Mouse (Mus musculus) spleen, adult 2 months (tissue): ENCODE data around the gene Nop9. TPM values are rescaled to one million over a fixed set of nuclear protein-coding genes. Genes with fewer than 3 reads are reported as not detected.

Source experiments
- DNase-seq, 2 experiments: peaks; one replicate each; pipeline versions ENCODE4 v3.0.0 to v3.0.0-alpha.2; 2012 to 2021; ENCODE audit warnings: low spot score in 2 of 2, low read depth in 1 of 2
- H3K27ac ChIP-seq: fragments of 200-500 bp; 2 replicates; pipeline ENCODE4 v1.5.1; 2012; ENCODE audit warnings: low read length, inconsistent platforms; ENCODE audit not compliant: insufficient read depth
- H3K27me3 ChIP-seq: fragments of 200-500 bp; 2 replicates; pipeline ENCODE4 v1.6.1; 2012; ENCODE audit warnings: mild to moderate bottlenecking, moderate library complexity, low read length, inconsistent platforms; ENCODE audit not compliant: control insufficient read depth, insufficient read depth
- H3K36me3 ChIP-seq: fragments of 200-500 bp; 2 replicates; pipeline ENCODE4 v1.6.1; 2012; ENCODE audit warnings: mild to moderate bottlenecking, low read length, inconsistent platforms; ENCODE audit not compliant: control insufficient read depth, insufficient read depth
- H3K4me1 ChIP-seq: fragments of 200-500 bp; 2 replicates; pipeline ENCODE4 v1.6.1; 2011; ENCODE audit warnings: inconsistent platforms; ENCODE audit not compliant: control insufficient read depth, insufficient read depth, insufficient read length
- H3K4me3 ChIP-seq: fragments of 200-500 bp; 2 replicates; pipeline ENCODE4 v1.5.1; 2011; ENCODE audit warnings: mild to moderate bottlenecking, inconsistent platforms; ENCODE audit not compliant: insufficient read depth, insufficient read length; ENCODE audit errors: extremely low read depth
- CTCF ChIP-seq: fragments of 200-500 bp; IDR thresholded peaks from 2 replicates; pipeline ENCODE4 v1.5.1; 2011; ENCODE audit warnings: mild to moderate bottlenecking, inconsistent platforms; ENCODE audit not compliant: insufficient read depth, insufficient read length, insufficient replicate concordance; ENCODE audit errors: extremely low read depth
- POLR2A ChIP-seq: fragments of 200-500 bp; IDR thresholded peaks from 2 replicates; pipeline ENCODE4 v1.6.1; 2011; ENCODE audit warnings: low read depth, low read length, inconsistent platforms
- WGBS: fragments of 180-500 bp; shearing (Covaris S2); methylation state at CpG from one replicate; pipeline ENCODE4 v1.1.7; 2018; 5-methylcytosine and 5-hydroxymethylcytosine counted together
- polyA plus RNA-seq: library from polyadenylated mRNA; depleted of rRNA; stranded (reverse); fragments of >200 nt; gene quantifications from 2 replicates; pipeline ENCODE4 v1.2.3, GENCODE M21; 2012

Nop9 gene
- polyA plus RNA-seq, 1 experiment: 17.2 TPM

DNA sequence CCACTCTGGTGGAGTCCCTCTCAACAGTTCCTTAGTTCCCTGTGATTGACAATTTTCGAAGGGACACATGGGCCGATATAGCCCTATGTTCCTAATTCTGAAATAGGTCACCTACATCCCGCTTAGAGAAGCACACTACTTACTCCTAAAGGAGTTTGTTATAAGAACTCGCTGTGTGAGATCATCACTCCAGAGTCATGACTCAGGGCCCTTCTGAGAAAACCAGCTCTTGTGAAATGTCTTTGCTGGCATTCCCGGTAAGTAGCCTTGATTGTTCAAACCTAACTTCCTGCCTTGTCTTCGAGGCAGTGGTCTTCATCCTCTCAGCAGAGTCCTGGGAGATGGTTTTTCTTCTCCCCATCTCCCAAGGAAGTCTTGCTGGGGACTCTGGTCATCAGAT is 23.1 kb downstream of the Nop9 start:
- 85% methylated on average over 6 of the region's 6 CpGs for WGBS

DNA sequence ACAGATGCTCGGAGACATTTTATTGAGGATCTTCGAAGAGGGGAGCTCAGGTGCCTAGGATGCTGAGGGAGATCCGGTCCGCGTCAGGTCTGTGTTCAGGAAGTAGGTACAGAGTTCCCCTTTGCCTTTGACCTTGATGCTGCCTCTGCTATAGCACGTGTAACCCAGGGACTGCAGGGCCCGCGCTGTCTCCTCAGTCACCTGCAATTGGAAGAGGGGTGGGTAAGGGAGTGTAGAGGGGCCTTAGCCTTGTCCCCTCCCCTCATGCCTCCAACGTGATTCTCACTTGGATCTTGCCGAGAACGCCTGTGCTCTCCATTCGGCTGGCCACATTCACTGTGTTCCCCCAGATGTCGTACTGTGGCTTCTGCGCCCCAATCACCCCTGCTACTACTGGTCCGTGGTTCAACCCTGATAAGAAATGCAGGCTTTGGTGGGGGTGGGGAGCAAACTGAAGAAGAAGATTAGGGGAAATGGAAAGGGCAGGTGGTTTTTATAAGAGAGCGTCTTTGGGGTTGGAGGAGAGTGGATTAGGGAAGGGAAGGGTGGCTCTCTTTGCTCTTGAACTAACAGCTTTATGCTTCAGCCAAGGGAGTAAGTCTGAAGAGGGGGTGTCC is 23.7 kb downstream of the Nop9 start:
- DNase-seq: no peak
- Histone ChIP-seq H3K4me3 (no peak overlapping the region), H3K27ac (no peak overlapping the region), H3K4me1 (peaks cover 3% of the 10 kb centered on the region; the same call in 1 of the 2 replicates), H3K27me3 (0 out of 2 replicates have a peak, but pooled peaks cover 3% of the 10 kb centered on the region), H3K36me3 (no peaks in the 10 kb centered on the region)
- TF ChIP-seq CTCF: no peak
- TF ChIP-seq POLR2A: no peak
- WGBS: 74% methylated on average over 16 of the region's 16 CpGs

More for the DNA sequence above, 23.1 kb downstream of the Nop9 start:
- no peaks in the 10 kb centered on the region for H3K36me3 ChIP-seq
- H3K4me1 ChIP-seq: peaks cover 3% of the 10 kb centered on the region; the same call in 1 of the 2 replicates
- DNase-seq: no peak
- H3K4me3 ChIP-seq: no peak overlapping the region
- TF ChIP-seq CTCF: no peak
- no peak for TF ChIP-seq POLR2A
- H3K27me3 ChIP-seq: 0 out of 2 replicates have a peak, but pooled peaks cover 3% of the 10 kb centered on the region
- H3K27ac ChIP-seq: no peak overlapping the region

DNA sequence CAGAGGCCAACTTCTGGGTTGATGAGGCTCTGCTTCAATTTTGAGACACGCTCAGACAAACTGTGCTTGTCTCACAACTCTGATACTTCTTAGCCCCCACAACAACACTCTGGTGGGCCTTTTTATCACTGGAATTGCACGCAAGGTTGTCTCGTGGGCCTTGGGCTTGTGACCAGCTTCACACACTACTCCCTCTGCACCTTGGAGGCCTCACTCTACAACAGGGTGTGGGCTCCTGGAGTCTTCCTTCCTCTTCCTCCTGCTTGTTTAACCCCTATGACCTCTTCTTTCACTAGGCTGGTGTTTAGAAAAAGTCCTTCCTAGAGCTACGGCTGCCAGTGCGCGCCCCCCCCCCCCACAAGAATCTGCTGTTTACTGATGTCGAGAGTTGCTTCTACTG is 31.2 kb downstream of the Nop9 start:
- H3K27me3 ChIP-seq: no peaks in the 10 kb centered on the region
- no peaks in the 10 kb centered on the region; the same call in 1 of the 2 replicates for H3K4me1 ChIP-seq
- H3K4me3 ChIP-seq: no peak overlapping the region
- WGBS: 65% methylated on average over 7 of the region's 7 CpGs
- DNase-seq: no peak
- TF ChIP-seq CTCF (no peak), POLR2A (no peak)
- no peaks in the 10 kb centered on the region for H3K36me3 ChIP-seq
- H3K27ac ChIP-seq: no peak overlapping the region

GRCm38 (mm10) chr14:55777176-55777575 is 31.7 kb downstream of the Nop9 start:
- Histone ChIP-seq H3K4me1 (no peaks in the 10 kb centered on the region; the same call in 1 of the 2 replicates), H3K4me3 (no peak overlapping the region), H3K36me3 (no peaks in the 10 kb centered on the region), H3K27ac (no peak overlapping the region), H3K27me3 (no peaks in the 10 kb centered on the region)
- no peak for DNase-seq
- TF ChIP-seq CTCF (no peak), POLR2A (no peak)
- WGBS: 34% methylated on average over 3 of the region's 3 CpGs

DNA sequence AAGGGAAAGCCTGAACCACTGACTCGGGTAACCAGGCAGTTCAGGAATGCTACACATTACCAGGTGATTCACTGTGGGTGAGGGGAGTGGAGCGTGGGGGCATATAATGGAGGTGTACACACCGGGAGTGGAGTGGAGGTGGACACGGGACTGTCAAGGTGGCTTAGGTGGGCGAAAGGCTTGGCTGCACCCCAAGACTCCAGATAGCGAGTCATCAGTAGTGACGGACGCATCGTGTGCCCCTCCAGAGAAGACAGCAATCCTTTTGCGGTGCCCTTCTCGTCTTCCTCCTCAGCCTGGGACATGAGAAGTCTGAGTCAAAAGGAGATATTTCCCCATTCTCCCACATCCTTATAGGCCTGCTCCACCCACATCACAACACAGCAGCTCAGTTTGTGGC is 32.3 kb downstream of the Nop9 start:
- TF ChIP-seq POLR2A: no peak
- no peak for TF ChIP-seq CTCF
- 82% methylated on average over 11 of the region's 11 CpGs for WGBS
- Histone ChIP-seq H3K27me3 (no peaks in the 10 kb centered on the region), H3K36me3 (no peaks in the 10 kb centered on the region), H3K4me1 (no peaks in the 10 kb centered on the region; the same call in 1 of the 2 replicates), H3K27ac (no peak overlapping the region), H3K4me3 (no peak overlapping the region)
- no peak for DNase-seq

DNA sequence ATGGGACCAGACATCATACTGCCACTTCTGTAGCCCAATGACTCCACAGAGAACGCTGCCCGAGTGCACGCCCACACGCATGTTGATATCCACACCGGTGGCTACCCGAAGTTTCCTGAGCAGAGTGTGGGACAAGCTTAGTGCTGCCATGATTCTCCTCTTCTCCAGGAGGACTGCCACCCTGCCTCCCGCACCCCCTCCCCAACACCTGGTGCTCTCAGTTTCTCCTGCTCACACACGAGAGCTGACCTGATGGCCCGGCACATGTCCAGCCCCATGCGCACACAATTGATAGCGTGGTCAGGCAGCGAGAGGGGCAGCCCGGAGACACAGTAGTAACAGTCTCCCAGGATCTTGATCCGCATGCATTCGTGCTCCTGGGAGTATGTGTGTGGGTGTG is 33.2 kb downstream of the Nop9 start:
- Histone ChIP-seq H3K4me1 (no peaks in the 10 kb centered on the region; the same call in 1 of the 2 replicates), H3K36me3 (no peaks in the 10 kb centered on the region), H3K27ac (no peak overlapping the region), H3K27me3 (no peaks in the 10 kb centered on the region), H3K4me3 (no peak overlapping the region)
- no peak for TF ChIP-seq POLR2A
- TF ChIP-seq CTCF: no peak
- no peak for DNase-seq
- 88% methylated on average over 15 of the region's 15 CpGs for WGBS

GRCm38 (mm10) chr14:55779656-55780055 is 34.2 kb downstream of the Nop9 start:
- 83% methylated on average over 16 of the region's 16 CpGs for WGBS
- DNase-seq: no peak

More at GRCm38 (mm10) chr14:55779656-55780055, 34.2 kb downstream of the Nop9 start:
- Histone ChIP-seq H3K4me3 (no peak overlapping the region), H3K27me3 (no peaks in the 10 kb centered on the region), H3K36me3 (no peaks in the 10 kb centered on the region), H3K27ac (no peak overlapping the region), H3K4me1 (no peaks in the 10 kb centered on the region; the same call in 1 of the 2 replicates)
- TF ChIP-seq POLR2A: no peak
